Mouse (Mus musculus) testis, adult 2 months (tissue): ENCODE measurements around the gene Tenm4.

ENCODE experiments used
- CTCF ChIP-seq: fragments of 200-500 bp; IDR thresholded peaks from 2 replicates; pipeline ENCODE4 v1.5.1; 2012; ENCODE audit warnings: low read depth, mild to moderate bottlenecking, inconsistent platforms, low read length, moderate library complexity; ENCODE audit not compliant: control insufficient read depth, insufficient read depth, insufficient replicate concordance
- POLR2A ChIP-seq: fragments of 200-500 bp; IDR thresholded peaks from 2 replicates; pipeline ENCODE4 v1.6.1; 2012; ENCODE audit warnings: low read depth, mild to moderate bottlenecking, inconsistent platforms, low read length, moderate library complexity; ENCODE audit not compliant: control insufficient read depth

DNA sequence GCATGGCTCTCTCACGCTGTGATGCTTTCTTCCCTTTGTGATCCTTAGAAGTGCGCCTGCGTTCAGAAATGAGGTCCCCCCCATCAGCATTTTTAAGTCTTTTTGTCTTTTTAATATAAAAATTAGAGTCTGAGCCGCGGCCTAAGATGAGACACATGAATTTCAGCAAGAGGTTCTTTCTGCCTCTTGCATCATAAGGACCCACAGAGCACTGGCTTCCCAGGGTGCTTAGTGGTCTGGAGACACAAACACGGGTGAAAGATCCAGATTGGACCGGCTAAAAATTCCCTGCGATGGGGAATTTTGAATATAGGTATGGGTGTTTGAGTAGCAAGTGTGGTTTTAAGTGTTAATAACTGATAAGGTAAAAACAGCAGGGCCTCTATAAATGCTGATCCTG is 5.7 kb downstream of the Tenm4 start:
- TF ChIP-seq POLR2A (no peak), CTCF (no peak)
